Mouse (Mus musculus): ENCODE data around the gene Sqstm1.

Gene Sqstm1

GRCm38 (mm10) chr11:50230481-50231304, 20.1 kb upstream of the Sqstm1 start:
- DNase-seq (ENCODE audit: low read depth, low spot score), result no peak

GRCm38 (mm10) chr11:50229252-50229910, 18.8 kb upstream of the Sqstm1 start:
- DNase-seq (ENCODE audit: low read depth, low spot score), result peak; percentile 95

- peak; percentile 77 for DNase-seq (ENCODE audit: low read depth, low spot score)
These were observed 18.1 kb upstream of the Sqstm1 start for GRCm38 (mm10) chr11:50228772-50229171.

GRCm38 (mm10) chr11:50227736-50228135, 17.1 kb upstream of the Sqstm1 start:
- DNase-seq (ENCODE audit: low read depth, low spot score), result peak; percentile 87

- no peak for DNase-seq (ENCODE audit: low read depth, low spot score)
These were observed 16.6 kb upstream of the Sqstm1 start for GRCm38 (mm10) chr11:50227226-50227625.

GRCm38 (mm10) chr11:50226406-50226805, 15.8 kb upstream of the Sqstm1 start:
- no peak for DNase-seq (ENCODE audit: low read depth, low spot score)

GRCm38 (mm10) chr11:50225611-50226378, 15.2 kb upstream of the Sqstm1 start:
- peak; percentile 61 for DNase-seq (ENCODE audit: low read depth, low spot score)

GRCm38 (mm10) chr11:50224671-50225530, 14.3 kb upstream of the Sqstm1 start:
- peak; percentile 92 for DNase-seq (ENCODE audit: low read depth, low spot score)

- no peak for DNase-seq (ENCODE audit: low read depth, low spot score)
These were observed 13.4 kb upstream of the Sqstm1 start for GRCm38 (mm10) chr11:50223783-50224662.

GRCm38 (mm10) chr11:50222559-50223276, 12.1 kb upstream of the Sqstm1 start:
- no peak for DNase-seq (ENCODE audit: low read depth, low spot score)

- DNase-seq (ENCODE audit: low read depth, low spot score), result no peak
These were observed 9.2 kb upstream of the Sqstm1 start for GRCm38 (mm10) chr11:50219833-50220232.

GRCm38 (mm10) chr11:50217811-50218210, 7.2 kb upstream of the Sqstm1 start:
- no peak for DNase-seq (ENCODE audit: low read depth, low spot score)

GRCm38 (mm10) chr11:50216724-50217366, 6.2 kb upstream of the Sqstm1 start:
- DNase-seq (ENCODE audit: low read depth, low spot score), result no peak

- DNase-seq (ENCODE audit: low read depth, low spot score), result no peak
These were observed 5.0 kb upstream of the Sqstm1 start for GRCm38 (mm10) chr11:50215633-50216032.

- no peak for DNase-seq (ENCODE audit: low read depth, low spot score)
These were observed 4.0 kb upstream of the Sqstm1 start for GRCm38 (mm10) chr11:50214631-50215030.

GRCm38 (mm10) chr11:50212848-50213758, 2.5 kb upstream of the Sqstm1 start:
- peak; percentile 90 for DNase-seq (ENCODE audit: low read depth, low spot score)

- DNase-seq (ENCODE audit: low read depth, low spot score), result no peak
These were observed 1.6 kb upstream of the Sqstm1 start for GRCm38 (mm10) chr11:50212060-50212739.
